Mouse (Mus musculus): Measurements from ENCODE around the gene Hdac2. TPM values are rescaled to one million over a fixed set of nuclear protein-coding genes. Genes with fewer than 3 reads are reported as not detected.

Hdac2 gene
- total RNA-seq (2021) = 10 to 100 TPM; 93.8 to 97.1 TPM
- long read RNA-seq, experiment 1, transcript Hdac2-201 (14 exons, 2,005 nt) = major isoform, 158 of 180 reads
- long read RNA-seq, experiment 1, partial matches to known transcripts = 6 of 180 reads
- long read RNA-seq, experiment 1, other reads (novel, unspliced or antisense) = 14 of 180 reads
- long read RNA-seq, experiment 2, transcript Hdac2-201 (14 exons, 2,005 nt) = major isoform, 33 of 34 reads
- long read RNA-seq, experiment 2, partial matches to known transcripts = 0 of 34 reads
- long read RNA-seq, experiment 2, other reads (novel, unspliced or antisense) = 1 of 34 reads

DNA sequence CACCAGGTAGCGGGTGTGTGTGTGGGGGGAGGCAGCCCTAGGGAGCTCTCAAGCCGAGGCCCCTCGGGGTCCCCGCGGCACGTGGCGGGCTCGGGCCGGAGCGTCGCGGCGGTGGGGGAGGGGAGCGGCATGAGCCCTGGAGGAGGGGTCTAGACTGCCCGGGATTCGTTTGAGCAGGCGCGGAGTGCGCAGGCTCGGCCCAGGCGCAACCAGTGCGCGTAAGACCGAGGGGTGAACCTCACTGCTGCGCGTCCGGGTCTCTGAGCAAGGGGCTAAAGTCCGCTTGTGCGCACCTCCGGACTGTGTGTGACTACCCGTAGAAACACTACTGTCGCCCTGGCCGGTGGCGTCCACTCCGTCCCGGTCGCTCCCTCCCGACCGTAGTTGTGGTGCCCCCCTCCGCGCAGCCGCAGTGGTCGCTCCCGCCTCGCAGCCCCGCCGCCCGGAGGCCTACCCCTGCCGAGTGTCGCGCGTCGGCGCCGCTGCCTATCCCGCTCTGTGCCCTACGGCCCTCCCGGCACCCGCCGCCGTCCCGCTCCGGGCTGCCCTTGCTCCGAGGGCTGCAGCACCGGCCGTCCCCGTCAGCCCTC is at the start of gene Hdac2:
Gene Hdac2 (plus strand): TSS at position 459 of the 590 bp plus-strand sequence.
- DNase-seq = peak; percentile 89 to 92

DNA sequence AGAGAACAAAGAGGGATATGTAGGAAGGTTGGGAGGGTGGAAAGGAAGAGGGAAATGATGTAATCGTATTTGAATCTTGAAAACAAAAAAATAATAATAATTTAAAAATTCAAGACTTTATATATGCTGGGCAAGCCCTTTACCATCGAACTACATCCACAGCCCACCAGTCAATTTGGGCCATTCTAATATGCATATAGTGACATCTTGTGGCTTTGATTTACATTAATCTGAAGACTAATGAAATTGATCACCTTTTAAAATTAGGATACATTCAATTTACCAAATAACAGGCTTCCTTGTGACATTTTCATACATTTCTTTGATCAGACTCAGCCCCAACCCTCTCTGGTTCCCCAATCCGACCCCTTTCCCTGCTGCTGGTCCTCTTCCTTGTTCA is 46.1 kb upstream of the Hdac2 start:
- no peak for DNase-seq

DNA sequence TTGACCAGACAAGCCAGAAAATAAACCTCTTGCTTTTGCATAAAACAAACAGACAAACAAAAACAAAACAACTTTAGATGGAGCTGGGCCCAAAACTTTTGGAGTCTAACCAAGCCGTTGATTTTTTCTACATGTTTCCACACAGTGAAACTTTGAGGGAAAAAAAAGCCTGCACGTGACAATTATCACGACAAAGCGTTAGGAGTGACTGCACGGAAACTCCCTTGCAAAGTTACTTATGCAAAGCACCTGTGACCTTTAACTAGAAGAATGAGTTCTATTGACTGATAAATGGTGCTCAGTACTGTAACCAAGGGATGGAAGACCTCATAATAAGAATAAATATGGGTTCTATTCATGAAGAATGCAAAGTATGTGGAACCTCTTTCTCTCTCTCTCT is 38.5 kb upstream of the Hdac2 start:
- no peak for DNase-seq

DNA sequence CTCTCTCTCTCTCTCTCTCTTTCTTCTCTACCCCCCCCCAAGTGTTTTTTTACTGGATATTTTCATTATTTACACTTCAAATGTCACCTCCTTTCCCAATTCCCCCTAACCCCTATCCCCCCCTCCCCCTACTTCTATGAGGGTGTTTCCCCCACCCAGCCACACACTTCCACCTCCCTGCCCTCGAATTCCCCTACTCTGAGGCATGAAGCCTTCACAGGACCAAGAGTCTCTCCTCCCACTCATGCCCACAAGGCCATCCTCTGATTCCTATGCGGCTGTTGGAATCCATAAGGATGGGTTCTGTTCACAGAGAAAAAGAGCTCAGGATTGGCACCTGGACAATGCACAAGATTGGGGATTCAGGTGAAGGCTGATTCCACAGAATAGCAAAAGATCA is 38.1 kb upstream of the Hdac2 start:
- DNase-seq = no peak

DNA sequence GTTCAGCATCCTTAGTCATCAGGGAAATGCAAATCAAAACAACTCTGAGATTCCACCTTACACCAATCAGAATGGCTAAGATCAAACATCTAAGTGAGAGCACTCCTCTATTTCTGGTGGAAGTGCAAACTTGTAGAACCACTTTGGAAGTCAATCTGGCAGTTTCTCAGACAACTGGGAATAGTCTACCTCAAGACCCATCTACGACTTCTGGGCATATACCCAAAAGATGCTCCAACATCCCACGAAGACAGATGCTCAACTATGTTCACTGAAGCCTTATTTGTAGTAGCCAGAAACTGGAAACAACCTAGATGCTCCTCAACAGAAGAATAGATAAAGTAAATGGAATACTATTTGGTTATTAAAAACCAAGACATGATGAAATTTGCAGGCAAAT is 22.6 kb upstream of the Hdac2 start:
- no peak for DNase-seq

DNA sequence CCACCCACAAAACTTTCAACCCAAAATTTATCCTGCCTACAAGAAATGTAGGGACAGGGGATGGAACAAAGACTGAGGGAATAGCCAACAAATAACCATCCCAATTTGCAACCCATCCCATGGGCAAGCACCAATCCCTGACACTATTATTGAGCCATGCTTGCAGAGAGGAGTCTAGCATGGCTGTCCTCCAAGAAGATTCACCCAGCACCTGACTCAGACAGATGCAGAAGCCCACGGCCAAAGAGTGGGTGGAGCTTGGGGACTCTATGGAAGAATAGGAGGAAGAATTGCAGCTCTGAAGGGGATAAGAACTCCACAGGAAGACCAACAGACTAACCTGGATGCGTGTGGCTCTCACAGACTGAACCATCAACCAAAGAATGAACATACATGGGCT is 21.7 kb upstream of the Hdac2 start:
- no peak for DNase-seq

DNA sequence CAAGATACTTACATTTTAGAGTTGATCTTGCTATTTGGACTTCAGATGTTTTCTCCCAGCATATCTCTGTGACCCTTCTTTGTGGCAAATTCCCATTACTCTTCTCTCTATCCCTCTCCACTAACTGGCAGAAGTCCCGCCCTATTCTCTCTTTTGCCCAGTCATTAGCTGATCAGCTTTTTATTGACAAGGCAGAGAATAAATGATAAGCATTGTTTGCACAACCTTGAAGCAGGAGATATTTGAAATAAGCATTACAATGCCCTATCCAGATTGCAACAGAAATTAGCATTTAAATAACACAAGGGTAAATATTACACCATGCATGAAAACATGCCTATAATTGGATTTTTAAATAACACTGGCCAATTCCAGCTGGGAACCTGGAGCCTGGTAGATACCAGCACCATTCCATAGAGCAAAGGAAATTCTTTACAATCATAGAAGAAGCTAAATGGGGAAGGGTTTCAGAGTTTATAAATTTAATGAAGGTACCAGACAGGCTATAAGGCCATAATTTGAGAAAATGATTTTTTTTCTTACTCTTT is 14.7 kb upstream of the Hdac2 start:
- no peak for DNase-seq

DNA sequence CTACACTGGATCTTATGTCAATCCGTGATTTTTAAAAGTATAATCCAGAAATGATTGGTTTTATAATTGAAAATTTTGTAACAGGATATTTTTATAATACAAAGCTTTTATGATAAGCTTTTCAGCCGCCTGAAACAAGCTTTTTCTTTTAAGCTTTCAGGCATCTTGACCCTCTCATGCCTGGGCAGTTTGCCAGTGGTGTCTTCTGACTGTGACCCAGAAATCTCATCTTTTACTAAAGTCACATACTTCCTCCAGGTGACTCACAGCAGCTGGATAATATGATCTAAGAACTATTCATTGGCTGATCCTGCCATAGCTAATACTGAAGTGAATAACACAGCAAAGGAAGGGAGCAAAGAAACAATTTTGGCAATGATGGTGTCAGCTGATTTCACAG is 9.9 kb upstream of the Hdac2 start:
- peak; percentile 71 for DNase-seq

DNA sequence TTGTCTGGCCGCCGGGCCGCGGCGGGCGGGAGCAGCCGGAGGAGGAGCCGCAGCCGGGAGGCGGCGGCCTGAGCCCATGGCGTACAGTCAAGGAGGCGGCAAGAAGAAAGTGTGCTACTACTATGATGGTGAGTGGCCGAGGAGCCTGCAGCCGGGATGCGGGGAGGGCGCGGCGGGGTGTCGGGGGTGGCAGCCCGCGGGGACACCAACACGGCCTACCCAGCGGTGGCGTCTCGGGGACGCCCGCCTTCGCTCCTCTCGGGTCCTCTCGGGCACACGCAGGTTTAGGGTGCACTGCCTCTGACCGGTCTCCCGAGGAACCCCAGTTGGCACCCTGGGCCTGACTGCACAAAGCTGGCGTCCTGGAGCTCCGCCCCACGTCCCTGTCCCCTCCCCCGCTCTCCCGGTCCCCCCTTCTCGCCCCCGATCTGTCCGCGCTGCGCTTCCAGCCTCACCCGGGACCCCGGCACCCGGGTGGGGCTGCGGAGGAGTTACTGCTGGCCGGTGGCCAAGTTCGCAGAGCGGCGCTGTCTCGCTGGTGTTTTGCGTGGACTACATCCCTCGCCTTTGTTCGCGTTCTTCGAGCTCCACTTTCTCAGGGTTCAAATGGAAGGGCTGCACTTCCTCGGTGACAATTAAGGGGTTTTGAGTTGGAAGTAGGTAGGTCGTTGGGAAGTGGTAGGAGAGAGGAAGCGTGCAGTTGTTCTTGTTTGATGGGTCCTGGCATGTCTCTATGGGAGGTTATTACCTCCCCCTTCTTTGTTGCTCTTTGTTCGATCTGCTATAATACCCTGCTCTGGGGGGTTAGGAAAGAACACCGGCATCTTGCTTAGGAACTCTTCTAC is 554 bp downstream of the Hdac2 start:
- peak; percentile 75 to 80 for DNase-seq

DNA sequence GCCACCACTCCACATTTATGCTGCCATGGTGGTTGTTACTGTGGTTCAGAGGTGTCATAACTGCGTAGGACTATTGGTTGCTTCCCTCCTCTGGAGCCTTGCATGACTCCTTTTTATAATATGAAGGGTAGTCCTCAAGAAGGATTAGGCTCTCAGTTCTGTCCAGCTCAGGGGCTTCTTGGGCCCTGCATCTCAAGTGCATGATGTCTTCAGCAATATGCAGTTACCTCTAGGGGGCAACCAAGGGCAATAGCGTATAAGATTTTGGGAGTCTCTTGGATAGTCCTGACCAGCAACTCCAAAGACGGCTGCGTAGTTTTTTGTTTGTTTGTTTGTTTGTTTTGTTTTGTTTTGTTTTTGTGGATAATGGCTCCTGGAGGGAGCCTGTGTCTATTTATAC is 7.5 kb downstream of the Hdac2 start:
- DNase-seq = no peak

DNA sequence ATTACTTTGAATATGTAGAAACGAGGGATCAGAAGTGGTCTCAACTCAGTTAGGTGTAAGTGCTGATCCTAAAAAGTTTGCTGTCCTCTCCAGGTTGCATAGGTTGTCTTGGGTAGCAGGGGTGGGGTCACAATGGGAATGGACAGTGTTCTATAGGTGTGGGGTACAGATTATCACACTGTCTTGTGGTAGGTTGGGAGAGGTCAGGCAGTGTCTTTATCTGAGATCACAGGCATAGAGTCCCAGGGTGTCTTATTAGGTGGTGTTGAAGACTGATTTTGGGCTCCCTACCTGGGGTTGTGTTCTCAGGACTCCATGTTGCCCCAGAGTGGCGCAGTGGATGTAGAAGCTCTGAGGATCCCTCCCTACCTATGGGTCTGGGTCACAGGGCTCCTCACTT is 17.8 kb downstream of the Hdac2 start:
- DNase-seq = no peak

DNA sequence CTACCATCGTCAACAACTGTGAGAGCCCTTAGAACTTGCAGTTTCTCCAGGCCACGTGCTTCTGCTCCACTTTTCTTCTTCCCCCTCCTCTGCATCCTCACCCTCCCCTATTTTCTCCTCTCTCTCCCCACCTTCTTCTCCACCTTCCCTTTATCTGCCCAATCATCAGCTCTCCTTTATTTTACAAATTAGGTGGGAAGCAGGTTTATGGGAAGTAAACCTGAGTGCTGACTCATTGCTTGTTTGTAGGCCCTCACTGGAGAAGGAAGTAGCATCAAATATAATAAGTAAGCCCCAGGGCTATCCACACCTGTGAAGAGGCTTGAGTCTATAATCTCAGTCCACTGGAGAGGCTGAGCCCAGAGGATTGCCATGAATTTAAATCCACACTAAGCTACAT is 26.5 kb downstream of the Hdac2 start:
- no peak for DNase-seq

DNA sequence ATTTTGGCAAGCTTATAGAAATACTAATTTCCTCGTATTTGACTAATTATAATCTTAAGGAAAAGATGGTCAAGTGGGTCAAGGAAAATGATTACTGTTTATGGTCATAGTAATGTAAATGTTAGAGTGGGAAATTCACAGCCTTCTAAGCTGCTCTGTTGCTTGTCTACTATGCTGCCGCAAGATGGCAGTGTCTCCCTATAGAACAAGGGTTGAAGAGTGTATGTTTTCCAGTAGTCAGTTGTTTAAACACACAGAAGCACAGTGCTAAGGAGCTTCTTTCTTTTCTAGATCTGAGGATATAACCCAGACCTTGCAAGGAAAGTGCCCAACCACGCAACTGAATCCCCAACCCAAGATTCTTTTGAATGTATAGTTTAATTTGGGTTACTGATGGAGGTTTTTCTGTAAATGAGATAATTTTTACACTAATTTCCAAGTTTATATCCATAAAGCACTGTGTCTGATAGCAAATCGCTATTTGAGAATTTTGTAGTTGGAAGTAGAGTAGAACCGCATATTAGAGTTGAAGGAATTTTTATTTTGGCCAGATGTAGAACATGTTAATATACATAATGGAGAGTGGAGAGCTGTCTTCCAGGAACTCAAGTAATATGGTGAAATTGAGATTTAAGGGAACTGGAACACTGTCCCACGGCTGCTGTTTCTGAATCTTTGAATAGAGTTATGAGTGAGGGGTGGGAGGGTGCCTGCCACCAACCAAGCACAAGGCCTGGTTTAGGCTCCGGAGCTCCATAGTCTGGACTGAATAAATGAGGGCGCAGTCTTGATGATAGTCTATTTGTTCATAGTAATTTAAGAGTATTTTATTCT is 40.1 kb downstream of the Hdac2 start:
- DNase-seq = peak; percentile 63 to 76

DNA sequence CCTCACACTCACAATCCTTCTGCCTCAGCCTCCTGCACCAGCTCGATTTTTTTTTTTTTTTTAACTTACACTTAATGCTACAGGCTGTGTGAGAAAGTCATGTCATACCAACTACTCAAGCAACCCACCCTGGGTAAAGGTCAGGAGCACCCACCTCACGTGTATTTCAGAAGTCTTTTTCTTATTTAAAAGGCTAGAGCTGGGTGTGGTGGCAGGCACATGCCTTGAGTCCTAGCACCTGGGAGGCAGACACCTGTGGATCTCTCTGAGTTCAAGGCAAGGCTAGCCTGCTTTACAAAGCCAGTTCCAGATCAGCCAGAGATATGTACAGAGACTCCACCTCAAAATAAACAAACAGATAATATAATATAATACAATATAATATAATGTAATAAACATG is 41.4 kb downstream of the Hdac2 start:
- DNase-seq = no peak

DNA sequence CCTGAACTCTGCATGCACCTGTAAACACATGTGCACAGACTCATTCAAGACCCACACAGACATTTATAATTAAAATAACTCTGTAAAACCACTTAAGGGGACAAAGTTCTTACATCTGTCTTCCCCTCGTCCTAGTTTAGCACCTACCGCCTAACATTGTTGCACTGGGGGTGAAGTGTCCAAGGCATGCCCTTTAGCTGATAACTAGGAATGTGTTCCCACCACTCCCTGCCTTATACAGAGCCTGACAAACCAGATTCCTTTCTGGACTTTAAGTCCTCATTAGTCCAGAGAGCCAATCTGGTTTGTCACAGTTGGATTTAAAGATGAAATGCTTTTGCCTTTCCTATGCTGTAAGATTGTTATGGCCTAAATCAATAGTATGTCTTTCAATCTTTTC is 41.9 kb downstream of the Hdac2 start:
- no peak for DNase-seq

DNA sequence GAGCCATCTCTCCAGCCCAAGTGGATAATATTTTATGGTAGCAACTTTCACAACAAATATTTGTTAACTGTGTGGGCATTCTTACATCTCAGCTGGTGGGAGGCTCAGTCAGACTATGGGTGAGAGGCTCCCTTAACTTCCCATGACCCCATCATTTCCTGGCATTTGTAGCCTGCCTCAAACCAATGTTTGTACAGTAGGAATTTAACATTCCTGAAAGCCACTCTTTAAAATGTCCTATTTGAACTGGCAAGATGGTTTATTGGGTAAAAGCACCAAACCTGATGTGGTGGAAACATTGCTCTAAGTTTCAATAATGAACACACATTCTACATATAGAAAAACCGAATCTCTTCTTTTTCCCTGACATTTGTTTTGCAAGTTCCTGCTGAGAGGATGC is 50.0 kb downstream of the Hdac2 start:
- DNase-seq = no peak

DNA sequence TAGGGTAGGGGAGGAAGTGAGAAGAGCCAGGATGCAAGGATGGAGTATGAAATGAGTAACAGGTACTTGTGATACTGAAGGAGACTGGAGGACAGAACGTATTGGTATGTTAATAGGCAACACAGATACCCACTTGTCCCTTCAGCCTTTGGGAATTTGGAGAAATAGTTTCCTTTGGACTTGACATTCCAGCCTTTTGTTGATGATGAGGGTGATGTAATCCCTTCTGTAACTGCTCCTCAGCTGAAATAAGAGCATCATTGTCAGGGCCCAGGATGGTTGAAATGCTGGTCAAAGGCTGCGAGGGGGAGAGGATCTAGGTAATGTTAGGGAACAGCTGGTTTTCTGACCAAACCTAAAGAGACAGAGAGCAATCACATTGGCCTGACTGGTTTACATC is 54.3 kb downstream of the Hdac2 start:
- DNase-seq = no peak

DNA sequence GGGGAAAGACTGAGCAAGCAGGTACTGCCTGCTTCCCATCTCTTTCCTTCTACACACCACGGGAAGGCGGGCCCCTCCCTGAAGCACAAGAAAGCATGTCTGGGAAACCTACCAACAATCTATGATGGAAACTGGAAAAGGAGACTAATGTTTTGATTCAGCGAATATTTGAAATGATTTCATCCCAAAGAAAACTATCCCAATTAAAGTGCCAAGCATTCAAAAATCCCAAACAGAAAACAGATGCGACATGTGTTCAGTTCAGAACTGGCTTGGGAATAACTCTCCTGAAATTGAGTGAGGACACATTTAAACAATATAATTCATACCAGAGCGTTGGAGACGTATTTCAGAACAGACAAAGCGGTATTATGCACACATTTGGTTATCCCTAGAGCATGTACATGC is 60.8 kb downstream of the Hdac2 start:
- DNase-seq = no peak

DNA sequence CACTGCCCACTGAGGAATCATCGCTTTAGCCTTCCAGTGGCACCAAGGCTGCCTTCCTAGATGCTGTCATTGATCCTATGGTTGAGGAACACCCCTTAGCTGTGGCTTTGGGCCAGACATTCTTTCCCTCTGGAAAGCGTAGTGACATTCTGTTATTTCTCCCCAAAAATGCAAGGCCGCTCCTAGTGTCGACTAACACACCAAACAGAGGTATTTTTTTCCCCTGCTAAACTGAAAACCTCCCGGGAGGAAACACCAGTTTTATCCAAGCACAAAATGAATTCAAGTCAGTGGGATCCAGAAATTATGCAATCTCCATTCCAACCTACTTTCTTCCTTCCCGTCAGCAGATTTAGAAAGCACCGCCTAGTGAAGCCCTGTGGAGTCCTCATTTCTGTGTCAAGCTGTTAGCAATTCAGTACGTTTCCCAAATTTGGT is 73.3 kb downstream of the Hdac2 start:
- DNase-seq = peak in 1 of 2 experiments; percentile 4
